9 mouse cellular contexts compared by ENCODE assay signal in the genomic region with DNA sequence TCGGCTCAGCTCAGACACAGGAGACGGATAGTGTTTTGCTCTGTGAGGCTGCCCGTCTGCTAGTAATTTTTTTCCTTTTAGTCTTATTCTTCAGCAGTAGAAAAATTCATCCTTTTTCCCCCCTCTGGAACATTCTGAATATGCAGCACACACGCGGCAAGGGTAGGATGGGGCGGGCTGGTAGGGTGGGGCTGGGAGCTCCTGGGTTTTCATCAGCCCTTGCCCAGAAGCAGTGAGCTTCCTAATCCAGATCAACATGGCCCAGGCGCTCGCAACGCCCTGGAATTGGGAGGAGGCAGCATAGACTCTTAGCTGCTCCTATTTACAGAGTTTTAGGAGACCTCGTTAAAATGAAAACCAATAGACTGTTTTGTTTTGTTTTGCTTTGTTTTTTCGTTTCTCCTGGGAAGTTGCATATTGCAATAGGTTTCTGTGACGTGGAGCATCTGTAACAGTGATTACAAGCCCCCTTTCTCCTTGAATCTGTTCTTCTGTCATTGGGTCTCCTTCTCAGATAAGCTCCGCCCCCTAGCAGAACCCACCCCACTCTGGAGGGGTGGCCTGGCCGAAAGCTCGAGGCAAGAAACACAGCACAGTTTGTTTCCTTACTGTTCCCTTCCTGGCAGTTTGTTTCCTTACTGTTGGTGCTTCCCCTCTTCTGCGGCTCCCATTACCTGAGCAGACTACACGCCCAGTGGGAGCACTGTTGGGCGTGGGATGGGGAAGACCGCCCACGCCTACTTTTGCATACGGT. TPM values are rescaled to one million over a fixed set of nuclear protein-coding genes. Genes with fewer than 3 reads are reported as not detected.
DNase-seq lines count a peak whose midpoint lies in the region; ATAC-seq and TF ChIP-seq lines count a peak whose summit lies in the region.
"Had no signal": no experiment of that assay in that cellular context is flagged by ENCODE, and none has a peak within 500 bp of the region (broad histone marks: within the 10 kb centered on the region; RNA-seq: fewer than 3 reads in every experiment).

No protein-coding gene starts in this region.

- no peaks in the 10 kb centered on the region for H3K27me3 ChIP-seq in heart, embryonic 11.5 days (ENCODE audit: control insufficient read depth, insufficient read depth, low read length)
- H3K27me3 ChIP-seq in testis, adult 2 months (ENCODE audit: control insufficient read depth, insufficient read depth, low read length) = no peaks in the 10 kb centered on the region
- H3K27me3 ChIP-seq in liver, embryonic 15.5 days = no peaks in the 10 kb centered on the region

- H3K4me1 ChIP-seq in heart, embryonic 11.5 days (ENCODE audit: control insufficient read depth, insufficient read depth, low read length) = no peaks in the 10 kb centered on the region
- H3K4me1 ChIP-seq in testis, adult 2 months (ENCODE audit: control insufficient read depth, insufficient read depth, low read length) = peaks cover 9% of the 10 kb centered on the region
- no peaks in the 10 kb centered on the region for H3K4me1 ChIP-seq in liver, embryonic 15.5 days (replicated peaks)

- no peaks in the 10 kb centered on the region for H3K36me3 ChIP-seq in heart, embryonic 11.5 days (ENCODE audit: control insufficient read depth, insufficient read depth, low read length)
- H3K36me3 ChIP-seq in testis, adult 2 months (ENCODE audit: control insufficient read depth, insufficient read depth, low read length) = no peaks in the 10 kb centered on the region
- H3K36me3 ChIP-seq in liver, embryonic 15.5 days (replicated peaks) = no peaks in the 10 kb centered on the region

- peak overlapping the region; percentile 14; the same call in 1 of the 2 replicates for H3K4me3 ChIP-seq in heart, embryonic 11.5 days (ENCODE audit: low read depth, low read length)
- H3K4me3 ChIP-seq in testis, adult 2 months (ENCODE audit: control insufficient read depth, low read depth, low read length) = peak overlapping the region; percentile 35
- H3K4me3 ChIP-seq in liver, embryonic 15.5 days (replicated peaks) = no peak overlapping the region

- no peak overlapping the region for H3K27ac ChIP-seq in heart, embryonic 11.5 days (ENCODE audit: low read depth, low read length)
- no peak overlapping the region for H3K27ac ChIP-seq in testis, adult 2 months (ENCODE audit: control insufficient read depth, insufficient read depth, low read depth, low read length)
- H3K27ac ChIP-seq in liver, embryonic 15.5 days (replicated peaks) = no peak overlapping the region
- H3K27ac ChIP-seq: macrophage had no signal

- no peak for DNase-seq in heart, adult 8-10 months (ENCODE audit: low spot score)
- DNase-seq in testis, postnatal 10 days (ENCODE audit: low spot score) = no peak
- no peak for DNase-seq in c-Kit-positive CD71-positive TER-119-positive erythroid progenitor cells, embryonic 14.5 days (ENCODE audit: low spot score)
- no peak for DNase-seq in layer of hippocampus, adult 9-10 months (ENCODE audit: low spot score)

- peak overlapping the region; percentile 47 for H3K4me2 ChIP-seq in heart, embryonic 11.5 days
- H3K4me2 ChIP-seq in liver, embryonic 15.5 days = peak overlapping the region; percentile 15

- TF ChIP-seq POLR2A in testis, adult 2 months (IDR thresholded peaks at IDR 0.05; ENCODE audit: control insufficient read depth, low read depth, low read length) = no peak

- WGBS in heart, embryonic 11.5 days (ENCODE audit: insufficient replicate concordance) = 44% methylated on average over 21 of the region's 21 CpGs
- 44% methylated on average over 21 of the region's 21 CpGs for WGBS in liver, embryonic 15.5 days (ENCODE audit: insufficient replicate concordance)

- ATAC-seq in heart, embryonic 11.5 days (replicated peaks; ENCODE audit: insufficient number of reproducible peaks, low FRiP score, low TSS enrichment) = 0 out of 2 replicates have a peak, but pooled peaks have one; percentile 12
- ATAC-seq in liver, embryonic 15.5 days (ENCODE audit: insufficient read depth) = no peak
- ATAC-seq in megakaryocyte progenitor cell, adult 5-6 weeks (replicated peaks; ENCODE audit: poor library complexity) = no peak; the same call in 1 of the 2 replicates

- H3K9ac ChIP-seq in heart, embryonic 11.5 days (ENCODE audit: low read depth, low read length) = no peak overlapping the region
- no peak overlapping the region for H3K9ac ChIP-seq in liver, embryonic 15.5 days

- H3K9me3 ChIP-seq in heart, embryonic 11.5 days (replicated peaks; ENCODE audit: control insufficient read depth, low read length) = no peaks in the 10 kb centered on the region
- no peaks in the 10 kb centered on the region for H3K9me3 ChIP-seq in liver, embryonic 15.5 days (replicated peaks)

- TF ChIP-seq CTCF in testis, adult 2 months (IDR thresholded peaks at IDR 0.05; ENCODE audit: control insufficient read depth, insufficient read depth, insufficient replicate concordance, low read depth, low read length) = no peak

RNA-seq across cellular contexts. Expression of gene 1700001L19Rik, which starts 10.6 kb away (rescaled TPM):
- 0.39 and 0.58 TPM in 2 replicates for polyA plus RNA-seq in heart, embryonic 11.5 days (2014; fragmentation: Nextera tagmentation; extraction: Ambion mirVana)
- under 1 TPM in 1 of 4 experiments, not detected in 3; 0.37 TPM for total RNA-seq in heart, adult 8-10 months (2022)
- polyA plus RNA-seq in testis, adult 2 months (2012; rRNA removed) = 89.7 and 97.9 TPM in 2 replicates
- polyA plus RNA-seq in liver, embryonic 15.5 days (2015; fragmentation: Nextera tagmentation; extraction: Ambion mirVana) = not detected in 2 replicates
- total RNA-seq in megakaryocyte progenitor cell, adult 5-6 weeks (2015) = not detected in 2 replicates
- total RNA-seq in megakaryocyte progenitor cell, adult 5-6 weeks (2017) = not detected in 2 replicates
- polyA plus RNA-seq: macrophage had no signal

RNA-seq across cellular contexts. Expression of gene Fastkd3, which starts 25.8 kb away (rescaled TPM):
- polyA plus RNA-seq in heart, embryonic 11.5 days (2014; fragmentation: Nextera tagmentation; extraction: Ambion mirVana) = 22.3 and 24.9 TPM in 2 replicates
- 10 to 100 TPM in 1 of 4 experiments, 1 to 10 TPM in 3; 8.7 to 13.0 (median 9.3) TPM for total RNA-seq in heart, adult 8-10 months (2022)
- polyA plus RNA-seq in testis, adult 2 months (2012; rRNA removed) = 14.4 and 15.8 TPM in 2 replicates
- 12.4 and 12.5 TPM in 2 replicates for polyA plus RNA-seq in liver, embryonic 15.5 days (2015; fragmentation: Nextera tagmentation; extraction: Ambion mirVana)
- total RNA-seq in megakaryocyte progenitor cell, adult 5-6 weeks (2015) = 30.8 and 37.9 TPM in 2 replicates
- total RNA-seq in megakaryocyte progenitor cell, adult 5-6 weeks (2017) = 14.3 and 19.1 TPM in 2 replicates

RNA-seq across cellular contexts. Expression of gene Mtrr, which starts 25.9 kb away (rescaled TPM):
- 20.9 and 31.4 TPM in 2 replicates for polyA plus RNA-seq in heart, embryonic 11.5 days (2014; fragmentation: Nextera tagmentation; extraction: Ambion mirVana)
- total RNA-seq in heart, adult 8-10 months (2022) = 10 to 100 TPM; 16.5 to 20.1 (median 17.2) TPM
- polyA plus RNA-seq in testis, adult 2 months (2012; rRNA removed) = 9.0 TPM in 2 replicates
- polyA plus RNA-seq in liver, embryonic 15.5 days (2015; fragmentation: Nextera tagmentation; extraction: Ambion mirVana) = 9.1 and 9.4 TPM in 2 replicates
- 8.2 and 13.7 TPM in 2 replicates for total RNA-seq in megakaryocyte progenitor cell, adult 5-6 weeks (2015)
- 12.7 and 19.8 TPM in 2 replicates for total RNA-seq in megakaryocyte progenitor cell, adult 5-6 weeks (2017)

Comparison
In these comparisons a context has a peak if more than half of its experiments do, and no peak if none do; other contexts are left out.
1. RNA of gene 1700001L19Rik, which starts 10.6 kb away (polyA plus RNA-seq): 89.7 to 97.9 TPM in testis, adult 2 months; 0.39 to 0.58 TPM in heart, embryonic 11.5 days and not detected in liver, embryonic 15.5 days; every median in the first group is over 10 times any median in the second.